Mouse (Mus musculus) CH12.LX (cell line): ENCODE measurements at regions not wholly inside any gene's neighbourhood (a gene's known extent, or its start where the extent isn't known, plus 50 kb on each side); places are given as distances from the start of the nearest gene placed in this dataset.

ENCODE experiments used
- DNase-seq: peaks from one replicate; pipeline ENCODE4 v3.0.0-alpha.2; 2013; ENCODE audit errors: extremely low read depth
- H3K27ac ChIP-seq: 2 replicates; pipeline ENCODE4 v1.5.1; 2012; ENCODE audit warnings: low read depth, mild to moderate bottlenecking, control low read depth, moderate library complexity; ENCODE audit not compliant: insufficient read depth
- H3K27me3 ChIP-seq: replicated peaks from 2 replicates; pipeline ENCODE3; 2012; ENCODE audit warnings: inconsistent platforms
- H3K36me3 ChIP-seq, 2 experiments: replicated peaks in 1 of 2; 2 replicates each; pipeline versions ENCODE3 to v1.6.1; 2012; ENCODE audit warnings: inconsistent platforms in 1 of 2, low read length in 1 of 2, mild to moderate bottlenecking in 1 of 2, mixed read lengths in 1 of 2, moderate library complexity in 1 of 2; ENCODE audit not compliant: control insufficient read depth in 1 of 2, insufficient read depth in 1 of 2
- H3K4me1 ChIP-seq, 2 experiments: 2 replicates each; pipeline ENCODE4 v1.6.1; 2012; ENCODE audit warnings: inconsistent platforms in 1 of 2, moderate library complexity in 1 of 2; ENCODE audit not compliant: insufficient read depth in 2 of 2, control insufficient read depth in 1 of 2
- H3K4me2 ChIP-seq: 2 replicates; pipeline ENCODE4 v1.6.1; 2012; ENCODE audit warnings: low read depth, mild to moderate bottlenecking, control low read depth; ENCODE audit not compliant: poor library complexity, insufficient read depth, severe bottlenecking
- H3K4me3 ChIP-seq, 3 experiments: fragments of 150-350 bp in 1 of 3; sonication (generic) in 1 of 3; replicated peaks in 1 of 3; 2 replicates each; pipeline versions ENCODE3 to v1.5.1; 2011 to 2012; ENCODE audit warnings: low read depth in 2 of 3, low read length in 2 of 3, mild to moderate bottlenecking in 2 of 3, moderate library complexity in 2 of 3, control low read depth in 1 of 3, improper control_type of control experiment in 1 of 3, inconsistent platforms in 1 of 3, mixed read lengths in 1 of 3; ENCODE audit not compliant: poor library complexity in 1 of 3
- H3K79me2 ChIP-seq: replicated peaks from 2 replicates; pipeline ENCODE4 v1.6.1; 2012; ENCODE audit warnings: mild to moderate bottlenecking, moderate library complexity; ENCODE audit not compliant: control insufficient read depth, poor library complexity, insufficient read depth, severe bottlenecking; ENCODE audit errors: extremely low read depth
- H3K9ac ChIP-seq: 2 replicates; pipeline ENCODE4 v1.6.1; 2012; ENCODE audit warnings: low read depth, mild to moderate bottlenecking, control low read depth, moderate library complexity; ENCODE audit not compliant: insufficient read depth
- H3K9me3 ChIP-seq: replicated peaks from 2 replicates; pipeline ENCODE3; 2012; ENCODE audit warnings: low read length, inconsistent platforms, mixed read lengths
- BHLHE40 ChIP-seq: IDR thresholded peaks from 2 replicates; pipeline ENCODE4 v1.6.1; 2011; ENCODE audit warnings: mild to moderate bottlenecking, low read depth, low read length, improper control_type of control experiment
- CHD1 ChIP-seq: IDR thresholded peaks from 2 replicates; pipeline ENCODE4 v1.6.1; 2012; ENCODE audit warnings: low read depth, low read length, improper control_type of control experiment, inconsistent platforms
- CHD2 ChIP-seq: IDR thresholded peaks from 2 replicates; pipeline ENCODE4 v1.6.1; 2011; ENCODE audit warnings: low read length, improper control_type of control experiment
- E2F4 ChIP-seq: IDR thresholded peaks from 2 replicates; pipeline ENCODE4 v1.6.1; 2011; ENCODE audit warnings: low read depth, low read length, improper control_type of control experiment; ENCODE audit not compliant: insufficient replicate concordance
- JUN ChIP-seq: IDR thresholded peaks from 2 replicates; pipeline ENCODE4 v1.6.1; 2011; ENCODE audit warnings: low read depth, mild to moderate bottlenecking, low read length, improper control_type of control experiment, moderate library complexity; ENCODE audit not compliant: insufficient read depth
- KAT2A ChIP-seq: IDR thresholded peaks from 2 replicates; pipeline ENCODE4 v1.6.1; 2012; ENCODE audit warnings: low read length, improper control_type of control experiment, inconsistent platforms; ENCODE audit not compliant: insufficient replicate concordance
- MAX ChIP-seq: IDR thresholded peaks from 2 replicates; pipeline ENCODE4 v1.6.1; 2011; ENCODE audit warnings: low read length, improper control_type of control experiment
- MAZ ChIP-seq: IDR thresholded peaks from 2 replicates; pipeline ENCODE4 v1.6.1; 2012; ENCODE audit warnings: low read depth, mild to moderate bottlenecking, inconsistent platforms, low read length, improper control_type of control experiment, moderate library complexity
- MEF2A ChIP-seq: IDR thresholded peaks from 2 replicates; pipeline ENCODE4 v1.6.1; 2014; ENCODE audit warnings: low read depth, mild to moderate bottlenecking, inconsistent platforms, low read length, improper control_type of control experiment, borderline replicate concordance
- NELFE ChIP-seq: IDR thresholded peaks from 2 replicates; pipeline ENCODE4 v1.6.1; 2011; ENCODE audit warnings: low read depth, low read length, improper control_type of control experiment
- PAX5 ChIP-seq: IDR thresholded peaks from 2 replicates; pipeline ENCODE4 v1.6.1; 2012; ENCODE audit warnings: low read length, inconsistent platforms, mixed read lengths
- POLR2A ChIP-seq: IDR thresholded peaks from 2 replicates; pipeline ENCODE4 v1.6.1; 2011; ENCODE audit warnings: low read depth, mild to moderate bottlenecking, improper control_type of control experiment, low read length
- POLR2AphosphoS2 ChIP-seq: IDR thresholded peaks from 2 replicates; pipeline ENCODE4 v1.6.1; 2011; ENCODE audit warnings: low read depth, low read length, improper control_type of control experiment
- RAD21 ChIP-seq: IDR thresholded peaks from 2 replicates; pipeline ENCODE4 v1.6.1; 2011; ENCODE audit warnings: low read depth, mild to moderate bottlenecking, low read length, improper control_type of control experiment, moderate library complexity
- RCOR1 ChIP-seq: conservative IDR thresholded peaks from 2 replicates; pipeline ENCODE4 v1.6.1; 2012; ENCODE audit warnings: low read depth, mild to moderate bottlenecking, inconsistent platforms, low read length, improper control_type of control experiment
- SIN3A ChIP-seq: IDR thresholded peaks from 2 replicates; pipeline ENCODE4 v1.6.1; 2012; ENCODE audit warnings: low read length, improper control_type of control experiment, inconsistent platforms
- SMC3 ChIP-seq: IDR thresholded peaks from 2 replicates; pipeline ENCODE4 v1.6.1; 2011; ENCODE audit warnings: low read depth, low read length, improper control_type of control experiment
- TBP ChIP-seq: conservative IDR thresholded peaks from 2 replicates; pipeline ENCODE4 v1.6.1; 2011; ENCODE audit warnings: low read depth, low read length, improper control_type of control experiment
- TCF12 ChIP-seq: IDR thresholded peaks from 2 replicates; pipeline ENCODE4 v1.6.1; 2014; ENCODE audit warnings: low read depth, mild to moderate bottlenecking, inconsistent platforms, low read length, improper control_type of control experiment
- ZKSCAN1 ChIP-seq: IDR thresholded peaks from 2 replicates; pipeline ENCODE4 v1.6.1; 2012; ENCODE audit warnings: low read depth, inconsistent platforms, low read length, improper control_type of control experiment, borderline replicate concordance
- ZNF384 ChIP-seq: IDR thresholded peaks from 2 replicates; pipeline ENCODE4 v1.6.1; 2012; ENCODE audit warnings: low read depth, low read length, improper control_type of control experiment, inconsistent platforms
- dilution Hi-C: fragments of 300-500 bp; cut with MboI; formaldehyde crosslinking; loops from 2 replicates; pipeline ENCODE4 v1.14.3; 2020; ENCODE audit warnings: low sequenced_read_pairs; ENCODE audit not compliant: extremely low pct_unique_long_range_greater_than_20kb, extremely low pct_ligation_motif_present
- in situ Hi-C: fragments of 300-500 bp; cut with MboI; formaldehyde crosslinking; loops from 3 replicates; pipeline ENCODE4 v1.14.3; 2019; ENCODE audit warnings: low sequenced_read_pairs, low pct_ligation_motif_present, low pct_unique_long_range_greater_than_20kb, mixed read lengths

- Histone ChIP-seq H3K9ac (no peak overlapping the region), H3K27ac (no peak overlapping the region), H3K9me3 (no peaks in the 10 kb centered on the region), H3K4me3 (no peak overlapping the region), H3K79me2 (no peaks in the 10 kb centered on the region), H3K4me1 (peaks cover 0 to 7% of the 10 kb centered on the region in 2 experiments; a peak in 2 of 4 replicates)
- in situ Hi-C loops: no loop called here
- DNase-seq: no peak
- TF ChIP-seq NELFE (no peak), CHD2 (no peak), ZNF384 (no peak), E2F4 (no peak), TBP (no peak), POLR2AphosphoS2 (no peak), MAZ (no peak), PAX5 (no peak), POLR2A (no peak), MAX (no peak)
- TF ChIP-seq, all 38 proteins: peak for 0
- no peak overlapping the region for H3K4me2 ChIP-seq
- H3K36me3 ChIP-seq: no peaks in the 10 kb centered on the region
- dilution Hi-C loops: no loop called here
- no peaks in the 10 kb centered on the region for H3K27me3 ChIP-seq
Measured at GRCm38 (mm10) chr14:76932890-76933289, 103.7 kb upstream of the Ccdc122 start.

- Histone ChIP-seq H3K4me1 (peaks cover 0 to 12% of the 10 kb centered on the region in 2 experiments; a peak in 2 of 4 replicates), H3K4me3 (no peak overlapping the region), H3K27me3 (no peaks in the 10 kb centered on the region), H3K9ac (no peak overlapping the region), H3K79me2 (no peaks in the 10 kb centered on the region)
- no peak for TF ChIP-seq SMC3
- TF ChIP-seq ZKSCAN1: no peak
- TF ChIP-seq BHLHE40: no peak
- TF ChIP-seq TBP: no peak
- TF ChIP-seq SIN3A: no peak
- TF ChIP-seq NELFE: no peak
- no peak for TF ChIP-seq CHD1
- TF ChIP-seq MEF2A: no peak
- TF ChIP-seq JUN: no peak
- TF ChIP-seq E2F4: no peak
- no peak for TF ChIP-seq RCOR1
- no peak for TF ChIP-seq RAD21
- no peak for TF ChIP-seq KAT2A
- TF ChIP-seq POLR2AphosphoS2: no peak
- TF ChIP-seq TCF12: no peak
- TF ChIP-seq, all 38 proteins: peak for 0
- no peaks in the 10 kb centered on the region for H3K9me3 ChIP-seq
- dilution Hi-C loops (no loop called here), in situ Hi-C loops (no loop called here)
- no peaks in the 10 kb centered on the region for H3K36me3 ChIP-seq
- DNase-seq: no peak
- no peak overlapping the region for H3K27ac ChIP-seq
- no peak overlapping the region for H3K4me2 ChIP-seq
Measured at GRCm38 (mm10) chr14:76931398-76931797, 105.2 kb upstream of the Ccdc122 start.
